Mouse (Mus musculus): ENCODE measurements around the gene Mcam. TPM values are rescaled to one million over a fixed set of nuclear protein-coding genes. Genes with fewer than 3 reads are reported as not detected.
A peak's percentile ranks its signal among the peaks of the same experiment; 100 is the strongest.

Gene Mcam
- total and polyA plus RNA-seq, 2 experiments from 2014 or later = 54.2 to 190 TPM

DNA sequence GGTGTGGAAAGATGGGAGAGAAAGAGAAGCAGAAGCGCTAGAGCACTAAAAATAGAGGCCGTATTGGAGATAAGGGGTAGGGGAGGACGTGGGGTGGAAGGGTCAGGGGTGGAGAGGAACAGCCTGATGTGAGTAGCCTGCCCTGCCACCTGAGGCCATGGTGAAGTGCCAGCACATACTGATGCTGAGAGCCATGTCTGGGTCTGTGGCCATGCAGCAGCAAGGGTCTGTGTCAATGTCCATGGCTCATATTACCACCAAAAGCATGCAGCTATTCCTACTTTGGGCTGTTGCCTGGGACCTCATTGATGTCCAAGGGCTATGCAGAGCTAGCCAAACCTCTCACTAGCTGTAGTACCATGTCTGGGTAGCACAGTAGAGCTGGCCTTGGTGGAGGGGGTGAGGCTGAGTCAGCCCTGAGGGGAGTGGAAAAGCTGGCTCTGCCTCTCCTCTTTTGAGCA, 36.5 kb downstream of the Mcam start:
- Histone ChIP-seq H3K4me3 (ENCODE audit: low read depth, low read length) (no peak overlapping the region), H3K4me2 (ENCODE audit: low read depth, low read length) (no peak overlapping the region), H3K27me3 (ENCODE audit: control insufficient read depth, insufficient read depth, low read length) (no peaks in the 10 kb centered on the region), H3K9ac (replicated peaks; ENCODE audit: low read depth, low read length) (no peak overlapping the region), H3K27ac (ENCODE audit: low read depth) (peak overlapping the region; percentile 68), H3K4me1 (ENCODE audit: control insufficient read depth, insufficient read depth) (peaks cover 36% of the 10 kb centered on the region), H3K9me3 (replicated peaks; ENCODE audit: control insufficient read depth, low read length) (no peaks in the 10 kb centered on the region), H3K36me3 (replicated peaks; ENCODE audit: control insufficient read depth, insufficient read depth, low read length) (peaks cover 32% of the 10 kb centered on the region)
- whole genome bisulfite sequencing = 14% methylated on average over 3 of the region's 3 CpGs
- TF ChIP-seq EP300 (IDR thresholded peaks at IDR 0.05; ENCODE audit: low read depth) (no peak), CTCF (IDR thresholded peaks at IDR 0.05; ENCODE audit: low read depth) (no peak)
- ATAC-seq (ENCODE audit: insufficient read depth, low read depth) = peak; percentile 75
- DNase-seq (ENCODE audit: low spot score) = peak; percentile 35

DNA sequence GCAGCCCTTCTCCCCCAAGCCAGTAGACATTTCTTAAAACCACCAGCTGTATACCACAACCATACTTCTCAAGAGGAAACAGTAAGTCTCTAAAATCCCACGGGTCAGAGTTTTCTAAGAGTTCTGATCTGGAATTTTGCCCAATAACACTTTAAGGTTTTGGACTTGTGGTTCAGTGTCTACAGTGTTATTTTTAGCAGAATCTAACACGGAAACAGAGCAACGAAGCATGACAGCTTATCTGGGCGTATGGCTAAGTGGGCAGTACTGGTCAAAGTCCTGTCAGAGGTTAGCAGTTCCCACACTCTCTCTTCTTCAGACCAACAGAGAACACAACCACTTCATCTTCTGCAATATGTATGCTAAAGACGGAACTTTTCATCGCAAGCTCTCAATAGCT, 41.3 kb downstream of the Mcam start:
- no peaks in the 10 kb centered on the region for H3K9me3 ChIP-seq (replicated peaks; ENCODE audit: control insufficient read depth, low read length)
- peak overlapping the region; percentile 62 for H3K27ac ChIP-seq (ENCODE audit: low read depth)
- 9% methylated on average over 6 of the region's 6 CpGs for WGBS
- TF ChIP-seq EP300 (IDR thresholded peaks at IDR 0.05; ENCODE audit: low read depth) (no peak), CTCF (IDR thresholded peaks at IDR 0.05; ENCODE audit: low read depth) (no peak)
- peak overlapping the region; percentile 42 for H3K4me2 ChIP-seq (ENCODE audit: low read depth, low read length)
- no peaks in the 10 kb centered on the region for H3K27me3 ChIP-seq (ENCODE audit: control insufficient read depth, insufficient read depth, low read length)
- no peak overlapping the region for H3K4me3 ChIP-seq (ENCODE audit: low read depth, low read length)
- peak; percentile 64 for DNase-seq (ENCODE audit: low spot score)
- peak; percentile 61; the same call in 1 of the 2 replicates for ATAC-seq (ENCODE audit: insufficient read depth, low read depth)
- peak overlapping the region; percentile 40; the same call in 1 of the 2 replicates for H3K9ac ChIP-seq (replicated peaks; ENCODE audit: low read depth, low read length)
- H3K36me3 ChIP-seq (replicated peaks; ENCODE audit: control insufficient read depth, insufficient read depth, low read length) = peaks cover 8% of the 10 kb centered on the region; the same call in 1 of the 2 replicates
- H3K4me1 ChIP-seq (ENCODE audit: control insufficient read depth, insufficient read depth) = peaks cover 44% of the 10 kb centered on the region

GRCm38 (mm10) chr9:44175957-44176356, 41.7 kb downstream of the Mcam start:
- 34% methylated on average over 1 of the region's 1 CpGs for WGBS
- DNase-seq (ENCODE audit: low spot score) (no peak), ATAC-seq (ENCODE audit: insufficient read depth, low read depth) (no peak)
- Histone ChIP-seq H3K36me3 (replicated peaks; ENCODE audit: control insufficient read depth, insufficient read depth, low read length) (peaks cover 8% of the 10 kb centered on the region; the same call in 1 of the 2 replicates), H3K9me3 (replicated peaks; ENCODE audit: control insufficient read depth, low read length) (no peaks in the 10 kb centered on the region), H3K27me3 (ENCODE audit: control insufficient read depth, insufficient read depth, low read length) (no peaks in the 10 kb centered on the region), H3K27ac (ENCODE audit: low read depth) (peak overlapping the region; percentile 62), H3K4me3 (ENCODE audit: low read depth, low read length) (no peak overlapping the region), H3K4me2 (ENCODE audit: low read depth, low read length) (peak overlapping the region; percentile 42), H3K9ac (replicated peaks; ENCODE audit: low read depth, low read length) (peak overlapping the region; percentile 40; the same call in 1 of the 2 replicates), H3K4me1 (ENCODE audit: control insufficient read depth, insufficient read depth) (peaks cover 42% of the 10 kb centered on the region)
- TF ChIP-seq EP300 (IDR thresholded peaks at IDR 0.05; ENCODE audit: low read depth) = no peak
- TF ChIP-seq CTCF (IDR thresholded peaks at IDR 0.05; ENCODE audit: low read depth) = no peak

DNA sequence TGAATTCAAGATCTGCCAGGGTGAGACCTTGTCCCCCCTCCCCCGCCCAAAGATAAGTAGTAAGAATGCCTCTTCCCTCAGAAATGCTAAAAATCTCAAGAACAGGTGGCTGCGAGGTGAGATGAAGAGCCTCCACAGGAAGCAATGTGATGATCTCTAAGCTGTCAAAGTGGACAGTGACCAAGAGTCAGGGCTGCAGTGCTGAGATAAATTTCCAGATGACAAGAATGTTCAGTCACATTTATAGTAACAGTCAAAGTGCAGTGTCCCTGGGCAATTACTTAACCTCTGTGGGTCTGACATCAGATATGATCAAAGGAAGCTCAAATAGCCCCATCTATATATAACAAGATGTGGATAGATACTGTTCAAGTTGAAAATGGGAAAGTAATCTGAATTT, 43.1 kb downstream of the Mcam start:
- WGBS = 53% methylated on average over 2 of the region's 2 CpGs
- H3K36me3 ChIP-seq (replicated peaks; ENCODE audit: control insufficient read depth, insufficient read depth, low read length) = peaks cover 3% of the 10 kb centered on the region; the same call in 1 of the 2 replicates
- peaks cover 48% of the 10 kb centered on the region for H3K4me1 ChIP-seq (ENCODE audit: control insufficient read depth, insufficient read depth)
- no peaks in the 10 kb centered on the region for H3K9me3 ChIP-seq (replicated peaks; ENCODE audit: control insufficient read depth, low read length)
- DNase-seq (ENCODE audit: low spot score) = no peak
- TF ChIP-seq CTCF (IDR thresholded peaks at IDR 0.05; ENCODE audit: low read depth) = no peak
- no peak for TF ChIP-seq EP300 (IDR thresholded peaks at IDR 0.05; ENCODE audit: low read depth)
- H3K27ac ChIP-seq (ENCODE audit: low read depth) = 0 out of 2 replicates have a peak overlapping the region, but pooled peaks have one; percentile 43
- H3K27me3 ChIP-seq (ENCODE audit: control insufficient read depth, insufficient read depth, low read length) = no peaks in the 10 kb centered on the region
- no peak for ATAC-seq (ENCODE audit: insufficient read depth, low read depth)
- H3K9ac ChIP-seq (replicated peaks; ENCODE audit: low read depth, low read length) = no peak overlapping the region
- H3K4me2 ChIP-seq (ENCODE audit: low read depth, low read length) = no peak overlapping the region
- H3K4me3 ChIP-seq (ENCODE audit: low read depth, low read length) = no peak overlapping the region

- DNase-seq (ENCODE audit: low spot score) (no peak), ATAC-seq (ENCODE audit: insufficient read depth, low read depth) (no peak)
- Histone ChIP-seq H3K4me2 (ENCODE audit: low read depth, low read length) (no peak overlapping the region), H3K9ac (replicated peaks; ENCODE audit: low read depth, low read length) (no peak overlapping the region), H3K27me3 (ENCODE audit: control insufficient read depth, insufficient read depth, low read length) (no peaks in the 10 kb centered on the region), H3K4me1 (ENCODE audit: control insufficient read depth, insufficient read depth) (peaks cover 54% of the 10 kb centered on the region), H3K4me3 (ENCODE audit: low read depth, low read length) (no peak overlapping the region), H3K27ac (ENCODE audit: low read depth) (no peak overlapping the region), H3K36me3 (replicated peaks; ENCODE audit: control insufficient read depth, insufficient read depth, low read length) (0 out of 2 replicates have a peak, but pooled peaks cover 3% of the 10 kb centered on the region), H3K9me3 (replicated peaks; ENCODE audit: control insufficient read depth, low read length) (no peaks in the 10 kb centered on the region)
- WGBS = 84% methylated on average over 14 of the region's 14 CpGs
- TF ChIP-seq CTCF (IDR thresholded peaks at IDR 0.05; ENCODE audit: low read depth) (peak; percentile 36), EP300 (IDR thresholded peaks at IDR 0.05; ENCODE audit: low read depth) (no peak)
Observed at GRCm38 (mm10) chr9:44178389-44178788, 44.1 kb downstream of the Mcam start.

GRCm38 (mm10) chr9:44178811-44179210, 44.5 kb downstream of the Mcam start:
- Histone ChIP-seq H3K27ac (ENCODE audit: low read depth) (no peak overlapping the region), H3K4me3 (ENCODE audit: low read depth, low read length) (no peak overlapping the region), H3K9ac (replicated peaks; ENCODE audit: low read depth, low read length) (no peak overlapping the region), H3K9me3 (replicated peaks; ENCODE audit: control insufficient read depth, low read length) (no peaks in the 10 kb centered on the region), H3K36me3 (replicated peaks; ENCODE audit: control insufficient read depth, insufficient read depth, low read length) (0 out of 2 replicates have a peak, but pooled peaks cover 3% of the 10 kb centered on the region), H3K4me1 (ENCODE audit: control insufficient read depth, insufficient read depth) (peaks cover 54% of the 10 kb centered on the region), H3K4me2 (ENCODE audit: low read depth, low read length) (no peak overlapping the region), H3K27me3 (ENCODE audit: control insufficient read depth, insufficient read depth, low read length) (no peaks in the 10 kb centered on the region)
- DNase-seq (ENCODE audit: low spot score) (no peak), ATAC-seq (ENCODE audit: insufficient read depth, low read depth) (no peak)
- no peak for TF ChIP-seq CTCF (IDR thresholded peaks at IDR 0.05; ENCODE audit: low read depth)
- TF ChIP-seq EP300 (IDR thresholded peaks at IDR 0.05; ENCODE audit: low read depth) = no peak
- 96% methylated on average over 12 of the region's 12 CpGs for WGBS
